Mouse (Mus musculus) lung, postnatal 0 days (tissue): Measurements from ENCODE around the gene Rtn4ip1. TPM values are rescaled to one million over a fixed set of nuclear protein-coding genes. Genes with fewer than 3 reads are reported as not detected.

Experiments used
- ATAC-seq: fragments of 200-750 bp; cut with Nextera tagmentation; 2 replicates; pipeline ENCODE4 v1.8.0; 2017; ENCODE audit warnings: moderate library complexity
- DNase-seq: peaks from one replicate; pipeline ENCODE4 v3.0.0-alpha.2; 2016; ENCODE audit warnings: low spot score
- H3K27ac ChIP-seq: fragments of 300-500 bp; sonication (generic); 2 replicates; pipeline ENCODE4 v1.5.1; 2014; ENCODE audit warnings: antibody characterized with exemption, mild to moderate bottlenecking, low read length, mixed read lengths
- H3K27me3 ChIP-seq: fragments of 300-500 bp; sonication (generic); replicated peaks from 2 replicates; pipeline ENCODE4 v1.6.1; 2014; ENCODE audit warnings: low read length, mixed read lengths; ENCODE audit not compliant: insufficient read depth
- H3K36me3 ChIP-seq: fragments of 300-500 bp; sonication (generic); 2 replicates; pipeline ENCODE4 v1.6.1; 2014; ENCODE audit warnings: low read length, mixed read lengths; ENCODE audit not compliant: insufficient read depth
- H3K4me1 ChIP-seq: fragments of 300-500 bp; sonication (generic); 2 replicates; pipeline ENCODE4 v1.6.1; 2014; ENCODE audit warnings: antibody characterized with exemption, low read depth, low read length, mixed read lengths; ENCODE audit not compliant: insufficient read depth
- H3K4me2 ChIP-seq: fragments of 300-500 bp; sonication (generic); replicated peaks from 2 replicates; pipeline ENCODE4 v1.6.1; 2014; ENCODE audit warnings: low read depth, mild to moderate bottlenecking, low read length, moderate library complexity, mixed read lengths
- H3K4me3 ChIP-seq: fragments of 300-500 bp; sonication (generic); 2 replicates; pipeline ENCODE4 v1.5.1; 2014; ENCODE audit warnings: low read depth, low read length
- H3K9ac ChIP-seq: fragments of 300-500 bp; sonication (generic); replicated peaks from 2 replicates; pipeline ENCODE4 v1.6.1; 2014; ENCODE audit warnings: low read depth, mild to moderate bottlenecking
- H3K9me3 ChIP-seq: fragments of 300-500 bp; sonication (generic); 2 replicates; pipeline ENCODE4 v1.6.1; 2016; ENCODE audit warnings: low read length, mixed read lengths
- CTCF ChIP-seq: IDR thresholded peaks from 2 replicates; pipeline ENCODE4 v1.5.1; 2016; ENCODE audit warnings: antibody characterized with exemption, mild to moderate bottlenecking
- EP300 ChIP-seq: IDR thresholded peaks from 2 replicates; pipeline ENCODE4 v1.6.1; 2016; ENCODE audit warnings: antibody characterized with exemption, mild to moderate bottlenecking, control low read depth
- WGBS: fragments of 180-500 bp; shearing (Covaris S2); extraction: QIAGEN DNeasy Blood & Tissue Kit; methylation state at CpG from one replicate; pipeline ENCODE4 v1.1.7; 2014; 5-methylcytosine and 5-hydroxymethylcytosine counted together
- polyA plus RNA-seq: library from polyadenylated mRNA; unstranded; fragments of >200 nt; fragmentation: Nextera tagmentation; extraction: Ambion mirVana; gene quantifications from 2 replicates; pipeline ENCODE4 v1.2.1, GENCODE M21; 2015

Rtn4ip1 gene
- polyA plus RNA-seq, 1 experiment from 2014 or later, result 4.7 TPM

GRCm38 (mm10) chr10:44002004-44002940 lies 100.7 kb downstream of the Rtn4ip1 start:
- Histone ChIP-seq H3K9me3 (no peaks in the 10 kb centered on the region), H3K9ac (no peak overlapping the region), H3K4me1 (no peaks in the 10 kb centered on the region), H3K4me3 (peak overlapping the region; percentile 86; the same call in 1 of the 2 replicates), H3K36me3 (no peaks in the 10 kb centered on the region), H3K27me3 (peaks cover 23% of the 10 kb centered on the region; the same call in 1 of the 2 replicates), H3K4me2 (peak overlapping the region; percentile 73), H3K27ac (no peak overlapping the region)
- ATAC-seq (no peak; the same call in 1 of the 2 replicates), DNase-seq (peak; percentile 84)
- WGBS, result 29% methylated on average over 14 of the region's 14 CpGs
- TF ChIP-seq EP300 (no peak), CTCF (peak; percentile 76)

GRCm38 (mm10) chr10:44002995-44003524 lies 101.5 kb downstream of the Rtn4ip1 start:
- 2% methylated on average over 11 of the region's 11 CpGs for WGBS

GRCm38 (mm10) chr10:44003551-44004151 lies 102.0 kb downstream of the Rtn4ip1 start:
- Histone ChIP-seq H3K27ac (peak overlapping the region; percentile 54), H3K9ac (peak overlapping the region; percentile 46), H3K4me3 (peak overlapping the region; percentile 86), H3K4me1 (no peaks in the 10 kb centered on the region), H3K36me3 (no peaks in the 10 kb centered on the region), H3K4me2 (peak overlapping the region; percentile 73), H3K27me3 (peaks cover 23% of the 10 kb centered on the region; the same call in 1 of the 2 replicates), H3K9me3 (no peaks in the 10 kb centered on the region)
- peak; percentile 47 for TF ChIP-seq CTCF
- no peak for TF ChIP-seq EP300
- ATAC-seq (peak; percentile 60), DNase-seq (peak; percentile 73)
- under 1% methylated on average over 52 of the region's 68 CpGs for WGBS

More at GRCm38 (mm10) chr10:44002995-44003524, 101.5 kb downstream of the Rtn4ip1 start:
- H3K36me3 ChIP-seq, result no peaks in the 10 kb centered on the region
- no peak overlapping the region for H3K27ac ChIP-seq
- peak overlapping the region; percentile 73 for H3K4me2 ChIP-seq
- TF ChIP-seq CTCF (no peak), EP300 (no peak)
- ATAC-seq (no peak), DNase-seq (no peak)
- H3K27me3 ChIP-seq, result peaks cover 23% of the 10 kb centered on the region; the same call in 1 of the 2 replicates
- peak overlapping the region; percentile 46 for H3K9ac ChIP-seq
- peak overlapping the region; percentile 86 for H3K4me3 ChIP-seq
- no peaks in the 10 kb centered on the region for H3K4me1 ChIP-seq
- no peaks in the 10 kb centered on the region for H3K9me3 ChIP-seq

- Histone ChIP-seq H3K27ac (no peak overlapping the region), H3K27me3 (peaks cover 23% of the 10 kb centered on the region; the same call in 1 of the 2 replicates)
Observed at GRCm38 (mm10) chr10:44004221-44004751, 102.7 kb downstream of the Rtn4ip1 start.

GRCm38 (mm10) chr10:44005677-44006641 lies 104.4 kb downstream of the Rtn4ip1 start:
- WGBS, result 2% methylated on average over 39 of the region's 40 CpGs
- peak overlapping the region; percentile 60 for H3K4me2 ChIP-seq
- ATAC-seq (peak; percentile 76), DNase-seq (peak; percentile 67)
- no peaks in the 10 kb centered on the region for H3K4me1 ChIP-seq
- peak overlapping the region; percentile 28 for H3K4me3 ChIP-seq
- no peak overlapping the region for H3K27ac ChIP-seq
- H3K9me3 ChIP-seq, result no peaks in the 10 kb centered on the region
- no peak for TF ChIP-seq CTCF
- TF ChIP-seq EP300, result no peak
- H3K27me3 ChIP-seq, result peaks cover 23% of the 10 kb centered on the region; the same call in 1 of the 2 replicates
- no peaks in the 10 kb centered on the region for H3K36me3 ChIP-seq
- H3K9ac ChIP-seq, result no peak overlapping the region

More at GRCm38 (mm10) chr10:44004221-44004751, 102.7 kb downstream of the Rtn4ip1 start:
- peak overlapping the region; percentile 46 for H3K9ac ChIP-seq
- H3K4me1 ChIP-seq, result no peaks in the 10 kb centered on the region
- peak overlapping the region; percentile 73 for H3K4me2 ChIP-seq
- peak overlapping the region; percentile 86 for H3K4me3 ChIP-seq
- WGBS, result 4% methylated on average over 33 of the region's 33 CpGs
- H3K9me3 ChIP-seq, result no peaks in the 10 kb centered on the region
- H3K36me3 ChIP-seq, result no peaks in the 10 kb centered on the region
- no peak for TF ChIP-seq CTCF
- no peak for TF ChIP-seq EP300
- ATAC-seq, result no peak
- DNase-seq, result peak; percentile 38

Other genes with a start within 250 kb of the Rtn4ip1 start
- gene Qrsl1, start 62 bp upstream of the Rtn4ip1 start, polyA plus RNA-seq, result 8.8 and 9.7 TPM in 2 replicates
- gene Crybg1, start 247.0 kb downstream of the Rtn4ip1 start, polyA plus RNA-seq, result 0.69 and 0.82 TPM in 2 replicates